Mouse (Mus musculus): ENCODE data around the gene Tmem59l. TPM values are rescaled to one million over a fixed set of nuclear protein-coding genes. Genes with fewer than 3 reads are reported as not detected.

The Tmem59l gene
- polyA plus RNA-seq, 1 experiment: 0.44 TPM

DNA sequence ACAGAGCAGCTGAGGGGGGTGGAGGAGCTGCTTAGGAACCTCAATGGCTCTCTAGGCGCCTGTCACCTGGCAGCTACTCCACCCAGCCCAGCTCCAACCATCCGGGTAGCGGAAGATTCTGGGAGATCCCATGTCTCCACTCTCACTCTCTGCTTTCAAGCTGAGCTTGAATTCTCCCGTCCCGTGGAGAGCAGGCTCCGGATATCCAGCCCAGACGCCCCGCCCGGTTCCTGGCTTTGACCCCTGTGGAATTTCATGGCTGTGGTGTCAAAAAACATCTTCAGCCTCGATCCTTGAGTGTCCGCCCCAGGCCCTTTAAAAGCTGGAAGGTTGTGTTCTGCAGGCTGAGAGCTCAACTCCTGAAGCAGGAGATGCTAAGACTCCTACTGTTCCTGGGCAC, 20.4 kb downstream of the Tmem59l start:
- peak; percentile 54 for DNase-seq
- WGBS: 40% methylated on average over 11 of the region's 11 CpGs
- no peaks in the 10 kb centered on the region; the same call in none of the 2 replicates for H3K4me1 ChIP-seq (ENCODE audit: control insufficient read depth, insufficient read depth, low read length)
- H3K36me3 ChIP-seq (ENCODE audit: control insufficient read depth, insufficient read depth, low read length): no peaks in the 10 kb centered on the region
- no peak overlapping the region for H3K4me3 ChIP-seq (ENCODE audit: insufficient read depth, low read depth, low read length)
- H3K27ac ChIP-seq (ENCODE audit: insufficient read depth, low read depth, low read length): 0 out of 2 replicates have a peak overlapping the region, but pooled peaks have one; percentile 1
- H3K27me3 ChIP-seq (replicated peaks; ENCODE audit: control insufficient read depth, insufficient read depth, low read length): no peaks in the 10 kb centered on the region
- no peak for TF ChIP-seq POLR2A (IDR thresholded peaks at IDR 0.05; ENCODE audit: low read depth, low read length)
- TF ChIP-seq CTCF (conservative IDR thresholded peaks at IDR 0.05; ENCODE audit: insufficient read depth, insufficient read length, low read depth, low read length): no peak

DNA sequence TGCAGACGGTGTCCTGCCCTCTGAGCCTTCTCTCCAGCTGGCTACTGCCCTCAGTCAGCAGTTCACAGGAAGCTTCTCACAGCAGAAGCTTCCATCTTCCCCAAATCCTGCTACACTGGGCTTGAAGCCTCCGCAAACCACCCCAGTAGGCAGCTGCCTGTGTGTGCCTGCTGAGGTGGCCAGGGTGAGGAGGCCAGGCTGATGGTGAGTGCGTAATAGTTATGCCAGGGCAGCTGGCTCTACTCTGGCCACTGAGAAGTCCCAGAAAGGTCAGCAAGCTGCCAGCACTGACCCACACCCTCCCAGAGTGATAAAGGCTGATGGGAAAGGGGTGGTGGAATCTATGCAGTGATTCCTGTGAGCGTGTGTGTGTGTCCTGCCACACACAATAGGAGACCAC, 20.9 kb downstream of the Tmem59l start:
- TF ChIP-seq CTCF (conservative IDR thresholded peaks at IDR 0.05; ENCODE audit: insufficient read depth, insufficient read length, low read depth, low read length): no peak
- no peak for TF ChIP-seq POLR2A (IDR thresholded peaks at IDR 0.05; ENCODE audit: low read depth, low read length)

DNA sequence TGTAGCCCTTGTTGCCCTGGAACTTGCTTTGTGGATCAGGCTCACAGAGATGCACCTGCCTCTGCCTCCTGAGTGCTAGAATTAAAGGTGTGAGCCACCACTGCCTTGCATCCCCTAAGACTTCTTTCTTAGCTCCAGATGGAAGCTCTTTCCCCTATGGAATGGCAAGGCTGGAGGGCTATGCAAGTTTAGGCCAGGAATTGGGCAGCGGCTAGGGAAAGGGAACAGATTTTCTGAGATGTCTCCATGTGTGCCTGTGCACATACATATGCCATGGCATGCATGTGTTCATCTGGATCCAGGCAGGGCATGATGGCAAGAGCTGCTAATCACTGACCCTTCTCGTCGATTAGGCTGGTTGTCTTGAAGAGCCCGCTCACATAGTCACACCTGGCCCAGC, 21.5 kb downstream of the Tmem59l start:
- Histone ChIP-seq H3K27me3 (replicated peaks; ENCODE audit: control insufficient read depth, insufficient read depth, low read length) (no peaks in the 10 kb centered on the region), H3K4me3 (ENCODE audit: insufficient read depth, low read depth, low read length) (no peak overlapping the region), H3K27ac (ENCODE audit: insufficient read depth, low read depth, low read length) (no peak overlapping the region), H3K36me3 (ENCODE audit: control insufficient read depth, insufficient read depth, low read length) (no peaks in the 10 kb centered on the region), H3K4me1 (ENCODE audit: control insufficient read depth, insufficient read depth, low read length) (no peaks in the 10 kb centered on the region; the same call in none of the 2 replicates)
- WGBS: 98% methylated on average over 4 of the region's 4 CpGs
- no peak for DNase-seq
- no peak for TF ChIP-seq CTCF (conservative IDR thresholded peaks at IDR 0.05; ENCODE audit: insufficient read depth, insufficient read length, low read depth, low read length)
- no peak for TF ChIP-seq POLR2A (IDR thresholded peaks at IDR 0.05; ENCODE audit: low read depth, low read length)

More for the DNA sequence above, 20.9 kb downstream of the Tmem59l start:
- 83% methylated on average over 4 of the region's 4 CpGs for WGBS
- no peaks in the 10 kb centered on the region for H3K27me3 ChIP-seq (replicated peaks; ENCODE audit: control insufficient read depth, insufficient read depth, low read length)
- no peaks in the 10 kb centered on the region; the same call in none of the 2 replicates for H3K4me1 ChIP-seq (ENCODE audit: control insufficient read depth, insufficient read depth, low read length)
- no peak overlapping the region for H3K4me3 ChIP-seq (ENCODE audit: insufficient read depth, low read depth, low read length)
- H3K27ac ChIP-seq (ENCODE audit: insufficient read depth, low read depth, low read length): 0 out of 2 replicates have a peak overlapping the region, but pooled peaks have one; percentile 1
- no peaks in the 10 kb centered on the region for H3K36me3 ChIP-seq (ENCODE audit: control insufficient read depth, insufficient read depth, low read length)
- no peak for DNase-seq

DNA sequence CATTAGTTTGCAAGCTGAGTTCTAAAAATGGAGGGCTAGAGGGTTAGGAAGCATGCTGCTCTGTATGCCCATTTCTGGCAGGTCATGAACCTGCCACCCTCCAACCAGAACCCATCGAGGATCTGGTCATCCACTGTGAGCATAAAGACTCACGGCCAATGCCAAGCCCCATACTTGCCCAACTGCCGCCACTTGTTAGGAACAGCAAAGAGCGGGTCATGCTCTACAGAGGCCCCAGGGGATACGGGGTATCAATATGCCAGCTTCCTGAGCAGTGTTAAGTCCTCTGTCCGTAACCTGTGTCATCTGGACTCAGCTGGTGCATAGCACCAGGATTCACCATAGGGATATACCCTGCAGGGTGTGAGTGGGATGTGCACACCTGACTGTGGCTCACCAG, 23.0 kb downstream of the Tmem59l start:
- no peaks in the 10 kb centered on the region; the same call in 1 of the 2 replicates for H3K4me1 ChIP-seq (ENCODE audit: control insufficient read depth, insufficient read depth, low read length)
- H3K27ac ChIP-seq (ENCODE audit: insufficient read depth, low read depth, low read length): no peak overlapping the region
- TF ChIP-seq CTCF (conservative IDR thresholded peaks at IDR 0.05; ENCODE audit: insufficient read depth, insufficient read length, low read depth, low read length): no peak
- no peak for TF ChIP-seq POLR2A (IDR thresholded peaks at IDR 0.05; ENCODE audit: low read depth, low read length)
- 90% methylated on average over 6 of the region's 6 CpGs for WGBS
- no peak for DNase-seq
- no peaks in the 10 kb centered on the region for H3K36me3 ChIP-seq (ENCODE audit: control insufficient read depth, insufficient read depth, low read length)
- H3K27me3 ChIP-seq (replicated peaks; ENCODE audit: control insufficient read depth, insufficient read depth, low read length): no peaks in the 10 kb centered on the region
- H3K4me3 ChIP-seq (ENCODE audit: insufficient read depth, low read depth, low read length): no peak overlapping the region

DNA sequence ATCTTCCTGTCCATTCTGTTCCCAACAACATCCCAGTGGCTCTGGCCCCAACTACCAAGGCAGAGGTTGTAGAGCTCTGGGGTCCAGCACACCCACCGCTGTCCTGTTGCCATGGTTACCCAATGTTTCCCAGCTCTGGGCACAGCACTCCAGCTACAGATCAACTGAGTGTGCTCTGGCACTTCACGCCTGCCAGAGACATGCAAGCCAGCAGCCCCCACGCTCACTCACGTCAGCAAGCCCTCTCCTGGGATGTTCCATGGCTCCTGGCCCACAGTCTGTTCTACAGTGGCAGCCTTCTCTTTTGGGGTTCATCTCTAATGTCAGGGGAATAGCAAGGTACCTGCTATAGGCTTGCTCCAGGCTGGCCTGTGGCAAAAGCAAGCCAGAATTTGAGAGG, 23.9 kb downstream of the Tmem59l start:
- H3K4me1 ChIP-seq (ENCODE audit: control insufficient read depth, insufficient read depth, low read length): no peaks in the 10 kb centered on the region; the same call in 1 of the 2 replicates
- H3K27me3 ChIP-seq (replicated peaks; ENCODE audit: control insufficient read depth, insufficient read depth, low read length): no peaks in the 10 kb centered on the region
- no peak overlapping the region for H3K27ac ChIP-seq (ENCODE audit: insufficient read depth, low read depth, low read length)
- no peaks in the 10 kb centered on the region for H3K36me3 ChIP-seq (ENCODE audit: control insufficient read depth, insufficient read depth, low read length)
- TF ChIP-seq CTCF (conservative IDR thresholded peaks at IDR 0.05; ENCODE audit: insufficient read depth, insufficient read length, low read depth, low read length) (no peak), POLR2A (IDR thresholded peaks at IDR 0.05; ENCODE audit: low read depth, low read length) (no peak)
- no peak for DNase-seq
- no peak overlapping the region for H3K4me3 ChIP-seq (ENCODE audit: insufficient read depth, low read depth, low read length)
- WGBS: 89% methylated on average over 4 of the region's 4 CpGs

DNA sequence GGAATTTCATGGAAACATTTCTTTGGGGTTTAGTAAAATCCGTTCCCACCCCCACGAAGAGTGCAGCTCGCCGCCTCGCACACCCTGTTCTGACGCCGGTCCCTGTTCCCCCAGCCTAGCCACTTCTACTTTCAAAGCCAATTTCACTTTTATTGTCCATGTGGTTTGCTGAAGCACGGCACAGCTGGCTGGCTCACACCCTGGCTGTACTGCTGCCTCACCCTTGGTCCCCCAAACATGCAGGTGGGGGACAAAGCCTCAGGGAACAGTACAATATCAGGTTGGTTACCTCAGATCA, 24.7 kb downstream of the Tmem59l start:
- no peaks in the 10 kb centered on the region for H3K27me3 ChIP-seq (replicated peaks; ENCODE audit: control insufficient read depth, insufficient read depth, low read length)
- no peak overlapping the region for H3K4me3 ChIP-seq (ENCODE audit: insufficient read depth, low read depth, low read length)
- no peaks in the 10 kb centered on the region; the same call in 1 of the 2 replicates for H3K4me1 ChIP-seq (ENCODE audit: control insufficient read depth, insufficient read depth, low read length)
- 81% methylated on average over 8 of the region's 8 CpGs for WGBS
- no peak for DNase-seq
- TF ChIP-seq POLR2A (IDR thresholded peaks at IDR 0.05; ENCODE audit: low read depth, low read length) (no peak), CTCF (conservative IDR thresholded peaks at IDR 0.05; ENCODE audit: insufficient read depth, insufficient read length, low read depth, low read length) (no peak)
- no peaks in the 10 kb centered on the region for H3K36me3 ChIP-seq (ENCODE audit: control insufficient read depth, insufficient read depth, low read length)
- H3K27ac ChIP-seq (ENCODE audit: insufficient read depth, low read depth, low read length): no peak overlapping the region

DNA sequence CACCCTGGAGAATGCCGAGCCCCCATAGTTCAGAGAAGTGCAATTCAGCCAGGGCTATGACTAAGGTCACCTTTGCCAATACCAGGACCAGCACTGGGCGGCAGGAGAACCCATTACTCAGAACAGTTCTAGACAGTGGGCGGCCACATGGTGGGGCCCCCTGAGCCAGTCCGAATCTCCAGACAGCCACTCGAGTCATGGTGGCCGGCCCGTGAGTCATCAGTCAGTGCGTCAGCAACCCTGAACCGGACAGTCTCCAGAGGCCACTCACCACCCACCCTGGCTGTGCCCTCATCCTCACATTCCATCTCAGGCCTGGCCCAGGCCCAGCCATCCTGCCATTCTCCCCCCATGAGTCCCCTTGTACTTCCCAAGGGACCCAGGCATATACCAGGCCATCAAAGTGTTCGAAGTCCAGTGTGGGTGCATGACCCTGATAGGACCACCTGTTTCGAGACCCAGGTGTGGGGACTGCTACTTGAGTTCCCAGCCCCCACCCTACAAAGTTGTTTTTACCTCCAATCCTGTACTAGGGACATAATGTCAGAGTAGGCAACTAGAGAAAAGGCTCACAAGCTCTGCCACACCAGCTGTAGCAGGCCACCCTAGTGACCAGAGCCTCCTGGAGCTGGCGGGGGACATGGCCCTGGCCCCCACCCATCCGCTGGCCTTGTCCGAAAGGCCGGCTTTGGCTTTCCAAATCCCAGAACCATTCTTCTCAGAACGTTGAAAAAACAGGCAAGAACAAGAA, 25.2 kb downstream of the Tmem59l start:
- no peaks in the 10 kb centered on the region for H3K4me1 ChIP-seq (ENCODE audit: control insufficient read depth, insufficient read depth, low read length)
- H3K27me3 ChIP-seq (replicated peaks; ENCODE audit: control insufficient read depth, insufficient read depth, low read length): no peaks in the 10 kb centered on the region
- no peak overlapping the region for H3K4me3 ChIP-seq (ENCODE audit: insufficient read depth, low read depth, low read length)
- H3K27ac ChIP-seq (ENCODE audit: insufficient read depth, low read depth, low read length): no peak overlapping the region
- no peak for DNase-seq
- H3K36me3 ChIP-seq (ENCODE audit: control insufficient read depth, insufficient read depth, low read length): no peaks in the 10 kb centered on the region
- WGBS: 88% methylated on average over 16 of the region's 16 CpGs
- TF ChIP-seq CTCF (conservative IDR thresholded peaks at IDR 0.05; ENCODE audit: insufficient read depth, insufficient read length, low read depth, low read length) (no peak), POLR2A (IDR thresholded peaks at IDR 0.05; ENCODE audit: low read depth, low read length) (no peak)

Data from kidney, adult 2 months (tissue).